Mouse (Mus musculus) CD4-positive, CD25-positive, alpha-beta regulatory T cell, adult 2 months (primary cell): ENCODE results near the gene Nrn1l.

Experiments used
- DNase-seq: peaks from one replicate; pipeline ENCODE4 v3.0.0-alpha.2; 2012; ENCODE audit warnings: low read depth, low spot score

Nrn1l gene

DNA sequence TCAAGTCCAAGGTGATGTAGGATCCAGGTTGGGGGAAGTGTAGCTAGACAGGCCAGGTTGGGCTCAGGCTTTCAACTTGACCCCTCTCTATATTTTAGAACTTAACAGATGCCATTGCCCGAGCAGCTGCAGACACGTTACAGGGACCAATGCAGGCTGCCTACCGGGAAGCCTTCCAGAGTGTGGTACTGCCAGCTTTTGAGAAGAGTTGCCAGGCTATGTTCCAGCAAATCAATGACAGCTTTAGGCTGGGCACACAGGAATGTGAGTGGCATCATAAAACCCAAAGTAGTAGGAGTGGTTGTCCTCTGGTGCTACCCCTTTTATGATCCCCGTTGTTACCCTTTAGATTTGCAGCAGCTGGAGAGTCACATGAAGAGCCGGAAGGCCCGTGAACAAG is 2.5 kb upstream of the Nrn1l start:
- no peak for DNase-seq

DNA sequence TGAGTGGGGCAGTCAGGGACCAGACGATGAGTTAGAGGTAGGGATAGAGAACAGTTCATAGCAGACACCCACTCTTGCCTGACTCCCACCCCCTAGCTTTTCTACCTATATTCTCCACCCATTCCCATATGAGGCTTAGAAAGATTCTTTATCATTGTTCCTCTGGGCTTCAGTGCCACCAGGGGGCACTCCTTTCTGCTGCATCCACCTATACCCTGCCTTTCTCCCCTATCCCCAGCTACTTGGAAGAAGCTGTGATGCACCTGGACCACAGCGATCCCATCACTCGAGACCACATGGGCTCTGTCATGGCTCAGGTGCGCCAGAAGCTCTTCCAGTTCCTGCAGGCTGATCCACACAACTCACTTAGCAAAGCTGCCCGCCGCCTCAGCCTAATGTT is 935 bp upstream of the Nrn1l start:
- DNase-seq, result peak; percentile 66

DNA sequence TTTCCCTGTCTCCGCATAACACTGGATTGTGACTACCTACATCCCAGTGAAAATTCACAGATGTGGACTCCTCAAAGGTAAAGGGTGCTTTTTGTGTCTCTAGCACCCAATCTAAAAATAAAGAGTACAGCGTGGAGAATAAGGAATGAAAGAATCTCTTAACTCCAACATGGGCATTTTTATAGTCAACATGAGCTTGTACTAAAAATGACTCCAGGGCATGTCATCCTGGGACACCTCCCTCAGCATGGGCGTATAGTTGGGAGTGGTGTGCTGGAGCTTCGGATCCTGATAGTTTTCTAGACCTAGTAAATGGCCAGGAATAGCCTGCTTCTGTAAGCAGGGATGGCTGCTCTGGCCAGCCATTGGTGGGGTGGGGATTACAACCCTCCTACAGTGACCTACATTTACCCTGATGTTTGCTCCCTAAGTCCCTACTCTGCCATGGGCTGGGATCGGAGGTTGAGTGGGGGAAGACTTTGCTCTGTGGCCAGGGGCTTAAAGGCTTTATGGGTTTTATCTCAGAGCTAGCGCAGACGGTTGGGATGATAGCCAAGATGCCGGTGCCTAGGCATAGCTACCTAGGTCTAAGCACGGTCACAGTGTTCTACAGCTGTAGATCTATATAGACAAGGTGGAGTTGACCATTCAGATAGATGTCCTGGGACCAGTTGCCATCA is 4.6 kb downstream of the Nrn1l start:
- DNase-seq, result no peak

DNA sequence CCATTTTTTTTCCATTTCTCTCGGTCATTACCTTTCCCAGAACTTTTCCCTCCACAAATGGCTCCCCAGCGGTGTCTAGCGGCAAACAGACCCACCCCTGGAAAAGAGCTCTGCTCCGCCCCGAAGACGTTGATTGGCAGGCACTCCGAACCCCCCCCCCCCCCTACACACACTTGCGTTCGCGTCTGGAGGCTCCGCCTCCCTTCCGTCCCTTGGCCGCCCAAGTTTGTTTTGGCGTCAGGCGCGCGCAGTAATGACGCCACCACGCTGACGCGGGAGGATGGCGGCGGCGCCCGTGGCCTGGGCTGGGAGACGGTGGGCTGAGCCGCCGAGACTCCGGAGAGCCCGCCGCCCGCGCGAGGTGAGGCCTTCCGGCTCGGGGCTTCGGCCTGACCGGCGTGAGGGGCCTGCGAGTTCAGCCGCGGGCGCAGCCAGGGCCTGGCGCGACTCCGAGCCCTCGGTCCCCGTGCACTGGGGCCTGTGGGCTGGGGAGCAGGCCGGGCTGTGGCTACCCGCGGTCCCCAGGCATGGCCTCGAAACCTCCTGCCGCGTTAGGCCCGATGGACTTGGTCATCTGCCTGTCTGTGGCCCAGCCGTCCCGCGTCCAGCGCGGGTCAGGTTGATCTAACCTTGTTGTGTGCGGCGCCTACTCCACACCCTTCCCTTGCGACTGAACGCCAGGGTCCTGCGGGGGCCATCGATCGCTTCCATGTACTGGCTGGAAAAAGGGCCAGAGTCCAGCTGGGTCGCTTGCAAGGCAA is 7.0 kb downstream of the Nrn1l start, which contains the start of gene Pskh1:
Gene Pskh1, plus strand, starts transcription at position 262 of the 761 bp plus-strand sequence.
- DNase-seq, result peak; percentile 97

DNA sequence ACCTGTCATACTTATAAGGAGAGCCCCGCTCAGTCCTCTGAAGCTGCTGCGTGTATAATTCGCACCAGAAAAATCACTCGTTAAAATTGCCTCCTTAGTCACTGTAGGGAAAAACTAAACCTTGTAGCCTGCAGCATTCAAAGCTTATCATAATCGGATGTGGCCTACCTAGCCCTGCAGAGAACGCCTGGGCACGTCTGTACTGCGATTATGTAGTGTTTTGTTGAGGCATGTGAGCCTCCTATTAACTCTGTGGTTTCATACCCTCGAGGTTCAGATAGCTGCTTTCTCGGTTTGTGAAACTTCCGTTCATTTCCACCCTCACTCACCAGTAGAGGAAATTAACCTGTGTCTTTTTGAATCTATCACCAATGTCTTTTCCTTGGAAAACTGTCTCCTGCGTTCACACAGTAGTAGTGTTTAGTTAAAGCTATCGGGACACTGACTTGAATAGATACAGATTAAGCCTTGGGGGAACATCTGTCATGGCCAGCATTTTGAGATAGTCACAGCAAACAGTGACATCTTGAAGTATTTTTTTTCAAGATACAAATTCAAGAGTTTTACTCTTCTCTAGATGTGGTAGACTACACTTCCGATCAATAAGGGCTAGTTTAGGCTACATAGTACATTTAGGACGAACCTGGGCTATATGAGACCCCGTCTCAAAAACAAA is 7.7 kb downstream of the Nrn1l start:
- DNase-seq, result peak; percentile 73

DNA sequence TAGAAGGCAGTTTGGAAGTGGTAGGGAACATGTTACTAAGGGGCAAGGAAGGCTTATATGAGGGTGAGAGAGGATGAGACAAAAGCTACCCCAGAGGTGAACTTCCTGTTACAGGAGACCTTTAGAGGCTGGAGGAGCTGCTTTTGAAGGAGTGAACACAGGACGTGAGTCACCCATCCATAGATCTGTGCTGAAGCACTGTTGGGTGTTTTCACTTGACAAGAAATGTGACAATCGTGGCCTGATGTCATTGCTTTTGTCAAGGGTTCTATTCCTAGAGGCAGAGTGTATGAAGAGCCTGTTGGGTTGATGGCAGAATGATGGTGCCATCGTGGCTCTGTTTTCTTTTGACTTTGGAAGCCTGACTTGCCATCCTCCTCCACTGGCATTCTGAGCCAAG is 26.0 kb downstream of the Nrn1l start:
- DNase-seq, result peak; percentile 52

DNA sequence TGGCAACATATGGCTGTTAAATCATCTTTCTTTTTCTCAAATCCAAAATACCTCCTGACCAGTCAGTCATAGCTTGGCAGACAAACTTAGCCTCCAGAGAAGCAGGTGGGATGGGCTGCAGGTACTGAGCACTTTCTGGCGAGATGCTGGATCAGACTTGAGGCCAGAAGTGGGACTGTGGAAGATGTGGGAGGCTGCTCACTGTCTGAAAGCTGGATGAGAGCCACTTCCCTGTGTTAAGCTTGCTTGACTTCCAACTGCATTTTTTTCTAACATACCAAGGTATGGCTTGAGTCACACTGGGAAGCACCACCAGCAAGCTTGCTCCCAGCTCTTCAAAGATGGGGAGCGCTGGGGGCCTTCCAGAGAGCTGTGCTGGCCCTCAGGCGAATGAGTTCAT is 31.8 kb downstream of the Nrn1l start:
- DNase-seq, result no peak

DNA sequence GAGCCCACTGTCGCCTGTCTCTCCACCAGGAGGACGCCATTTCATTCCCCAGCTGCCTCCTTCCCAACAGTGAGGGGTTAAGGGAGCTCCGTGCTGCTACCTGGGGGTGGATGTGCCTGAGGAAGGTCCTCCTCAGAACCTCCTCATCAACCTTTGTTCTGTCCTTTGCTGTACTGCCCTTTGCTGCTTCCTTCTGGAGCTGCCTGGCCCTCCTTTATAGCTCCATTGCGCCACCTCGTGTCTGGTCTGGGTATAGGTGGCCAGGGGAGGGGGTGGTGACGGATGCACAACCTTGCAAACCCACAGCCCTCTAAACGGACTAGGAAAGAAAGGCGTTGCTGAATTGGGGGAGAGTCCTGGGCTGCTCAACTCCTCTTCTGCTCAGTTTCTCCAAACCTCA is 37.2 kb downstream of the Nrn1l start:
- DNase-seq, result peak; percentile 89

DNA sequence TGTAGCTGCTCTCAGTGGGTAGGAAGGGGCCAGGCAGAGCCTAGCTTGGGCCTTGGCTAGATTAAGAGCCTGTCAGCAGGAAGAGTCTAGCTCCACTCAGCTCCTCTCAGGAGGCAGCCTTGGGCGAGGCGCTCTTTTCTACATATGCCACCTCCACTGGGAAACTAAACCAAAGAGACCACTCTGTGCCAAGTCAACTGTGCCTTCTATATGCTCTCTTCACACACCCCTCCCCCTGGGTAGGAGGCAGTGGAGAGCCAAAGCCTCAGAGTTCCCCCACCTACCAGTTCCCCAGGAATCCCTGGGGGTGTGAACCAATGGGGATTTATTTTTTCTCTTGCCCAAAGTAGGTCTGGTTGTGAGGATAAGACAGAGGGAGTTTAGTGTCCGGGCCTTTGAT is 37.9 kb downstream of the Nrn1l start:
- no peak for DNase-seq

DNA sequence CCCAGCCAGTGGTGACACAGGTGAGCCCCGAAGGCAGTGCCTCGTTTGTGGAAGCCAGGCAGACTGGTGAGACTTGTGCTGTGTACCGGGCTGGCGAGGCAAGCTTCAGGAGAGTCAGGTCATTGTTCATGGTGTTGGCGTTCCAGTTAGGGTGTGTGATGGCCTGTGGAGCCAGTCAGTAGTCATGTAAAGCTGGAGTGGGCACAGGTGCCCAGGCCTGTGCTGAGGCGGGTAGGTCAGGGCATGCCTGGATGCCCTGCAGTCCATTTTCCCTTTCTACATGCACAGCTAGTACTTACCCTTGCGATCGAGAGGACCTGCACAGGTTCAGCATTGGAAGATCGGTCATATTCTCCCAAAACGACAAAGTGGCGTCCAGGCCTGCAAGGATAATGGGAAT is 39.2 kb downstream of the Nrn1l start:
- no peak for DNase-seq

DNA sequence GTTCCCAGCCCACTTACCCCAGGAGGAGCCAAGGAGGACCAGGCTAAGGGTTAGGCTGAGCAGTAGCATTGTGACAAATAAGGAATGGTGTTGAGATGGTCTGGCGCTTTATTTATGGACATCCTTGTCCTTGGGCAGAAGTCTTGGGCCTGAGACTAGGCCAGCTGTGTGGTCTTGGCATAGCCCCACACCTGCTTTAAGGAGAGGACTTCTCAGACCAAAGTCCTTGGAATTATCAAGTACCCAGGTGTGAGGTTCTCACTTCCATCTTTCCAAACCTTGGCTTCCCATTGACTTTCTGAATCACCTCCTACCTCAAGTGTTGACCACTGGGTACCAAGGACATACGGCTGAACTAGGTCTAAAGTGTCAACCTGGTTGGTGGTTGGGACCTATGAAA is 40.4 kb downstream of the Nrn1l start, which contains the start of gene Ctrl:
Gene Ctrl, minus strand, starts transcription at position 101 of the 400 bp plus-strand sequence.
- DNase-seq, result no peak

DNA sequence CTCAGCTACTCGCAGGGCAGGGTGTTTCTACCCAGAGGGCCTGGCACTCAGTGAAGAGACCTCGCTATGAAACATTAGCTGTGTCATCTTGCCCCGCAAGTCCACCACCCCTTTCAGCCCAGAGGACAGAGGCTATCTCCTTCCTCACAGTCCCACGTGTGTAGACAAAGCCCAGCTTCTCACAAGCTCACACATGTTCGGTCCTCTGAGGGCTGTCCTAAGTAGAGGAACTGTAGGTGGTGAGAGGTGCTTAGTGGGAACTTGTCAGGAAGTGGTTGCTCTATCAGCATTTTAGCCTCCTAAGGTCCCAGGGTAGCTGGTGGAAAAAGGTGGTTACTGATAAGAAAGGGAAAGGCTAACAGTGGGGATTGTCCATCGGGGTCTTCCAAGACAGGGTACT is 41.7 kb downstream of the Nrn1l start:
- DNase-seq, result no peak

DNA sequence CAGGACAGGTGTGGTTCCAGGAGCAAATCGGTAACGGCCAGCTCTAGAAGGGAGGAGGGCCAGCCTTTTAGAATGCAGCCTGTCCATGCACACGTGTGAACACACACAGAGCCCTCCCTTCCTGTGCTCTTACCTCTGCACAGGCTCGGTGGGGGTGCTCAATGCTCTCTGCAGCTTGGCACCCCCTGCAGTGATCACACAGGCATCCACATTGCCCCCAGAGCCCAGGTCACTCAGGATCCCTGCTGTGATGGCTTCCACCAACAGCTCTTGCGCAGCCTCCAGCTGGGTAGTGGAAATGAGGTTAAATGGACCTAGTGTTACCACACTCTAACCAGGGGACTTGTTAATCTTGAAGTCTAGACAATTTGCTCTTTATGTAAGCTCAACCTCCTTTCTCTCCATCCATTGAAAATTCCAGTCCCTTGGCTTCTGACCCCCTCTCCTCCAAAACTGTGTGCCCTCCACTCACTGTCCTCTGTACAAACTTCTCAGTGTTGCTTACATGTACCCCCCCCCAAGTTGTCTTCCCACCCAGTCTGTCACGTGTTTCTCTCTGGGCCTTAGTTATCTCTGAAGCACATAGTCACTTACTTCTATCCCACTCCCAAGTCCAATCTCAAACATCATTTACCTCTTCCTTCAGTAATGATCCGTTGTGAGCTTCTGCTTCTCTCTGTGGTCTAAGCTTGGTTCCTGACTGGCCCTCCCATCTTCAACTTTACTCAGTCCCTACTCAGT is 42.7 kb downstream of the Nrn1l start:
- no peak for DNase-seq

DNA sequence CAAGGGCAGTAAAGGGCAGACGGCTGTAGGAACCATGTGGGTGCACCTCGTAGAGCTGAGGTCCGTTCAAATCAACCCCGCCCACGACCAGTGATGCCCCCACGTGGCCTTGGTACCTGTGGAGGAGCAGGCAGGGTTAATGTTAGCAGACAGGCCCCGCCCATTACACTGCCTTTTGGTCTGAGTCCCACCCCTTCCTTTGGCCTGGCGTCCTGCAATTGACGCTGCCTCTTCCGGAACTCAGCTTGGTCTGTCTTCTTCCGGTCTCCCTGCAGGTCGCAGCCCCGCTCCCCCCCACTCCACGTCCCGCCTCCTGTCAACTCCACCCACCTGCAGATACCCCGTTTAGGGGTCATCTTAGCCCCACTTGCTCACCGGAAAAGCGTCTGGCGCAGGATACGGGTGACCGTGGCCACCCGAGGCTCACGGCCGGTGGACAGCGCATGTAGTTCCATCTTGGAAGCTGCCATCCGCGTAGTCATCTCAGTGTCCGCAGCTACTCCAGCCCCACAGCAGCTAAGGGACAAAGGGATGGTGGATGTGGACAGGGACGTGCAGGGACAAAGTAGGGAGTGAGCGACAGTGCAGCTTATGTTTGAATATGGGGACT is 43.6 kb downstream of the Nrn1l start:
- peak; percentile 77 for DNase-seq

DNA sequence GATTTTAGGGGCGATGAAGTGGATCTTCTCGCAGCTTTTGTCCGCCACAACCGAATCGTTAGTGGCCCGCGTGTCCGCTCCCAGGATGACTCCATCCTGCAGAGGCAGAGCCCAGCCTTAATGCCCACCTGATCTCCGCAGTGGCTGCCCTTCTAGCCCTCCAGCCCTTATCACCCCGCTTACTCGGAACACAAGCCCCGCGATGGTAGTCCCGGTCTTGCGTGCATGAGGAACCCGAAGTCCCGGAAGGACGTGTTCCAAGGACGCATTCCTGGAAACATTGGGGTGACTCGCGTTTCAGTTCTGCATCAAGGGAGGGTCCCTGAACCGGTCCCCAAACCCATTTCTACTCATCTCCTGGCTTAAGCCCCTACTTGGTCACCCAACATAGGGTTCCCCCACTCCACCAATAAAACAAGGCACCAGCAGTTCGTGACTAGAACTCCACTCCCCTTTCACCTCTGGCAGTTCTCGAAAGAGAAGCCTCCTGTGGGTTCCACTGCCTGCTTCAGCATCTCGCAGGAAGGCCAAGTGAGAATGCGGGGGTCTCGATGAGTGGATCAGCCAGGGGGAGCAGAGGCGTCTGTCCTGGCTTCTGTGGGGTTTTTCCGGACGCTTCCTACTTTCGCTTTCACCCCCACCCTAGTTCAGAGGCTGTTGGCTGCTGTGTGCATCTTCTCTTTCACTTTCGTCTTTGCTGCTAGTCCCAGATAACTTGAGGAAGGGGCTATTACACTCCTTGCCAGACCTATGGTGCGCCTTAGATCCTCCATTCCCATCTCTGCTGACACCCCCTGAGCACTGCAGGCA is 44.3 kb downstream of the Nrn1l start:
- peak; percentile 76 for DNase-seq

DNA sequence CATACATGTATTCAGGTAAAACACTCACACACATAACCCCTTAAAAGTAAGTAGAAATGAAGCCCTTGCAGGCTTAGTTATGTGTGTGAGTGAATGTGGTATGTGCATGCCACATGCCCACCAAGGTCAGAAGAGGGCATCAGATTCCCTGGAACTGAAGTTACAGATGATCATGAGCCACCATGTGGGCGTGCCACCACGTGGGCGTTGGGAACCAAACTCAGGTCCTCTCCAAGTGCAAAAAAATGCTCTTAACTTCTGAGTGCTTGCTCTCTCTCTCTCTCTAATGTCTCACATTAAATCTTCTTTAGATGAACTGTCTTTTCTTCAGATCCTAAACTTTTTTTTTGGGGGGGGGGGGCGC is 44.9 kb downstream of the Nrn1l start, which contains the start of gene Psmb10:
Gene Psmb10, minus strand, starts transcription at position 139 of the 364 bp plus-strand sequence.
- DNase-seq, result peak; percentile 56

DNA sequence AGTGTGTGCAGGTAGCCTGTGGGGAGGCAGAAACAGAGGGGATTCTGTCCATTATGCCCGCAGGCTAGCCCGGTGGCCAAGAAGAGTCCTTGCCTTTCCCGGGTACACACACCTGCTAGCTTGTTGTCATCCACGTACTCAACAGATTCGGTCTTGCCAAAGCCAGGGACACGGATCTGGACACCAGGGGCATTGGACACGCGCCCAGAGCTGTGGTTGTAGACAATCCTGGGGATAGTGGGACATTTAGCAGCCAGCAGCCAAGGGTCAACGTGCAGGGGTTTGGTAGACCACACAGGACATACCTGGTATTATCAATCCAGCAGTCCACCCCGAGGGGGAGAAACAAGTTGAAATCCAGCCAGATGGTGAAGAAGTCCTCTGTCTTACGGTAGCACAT is 48.7 kb downstream of the Nrn1l start:
- no peak for DNase-seq

DNA sequence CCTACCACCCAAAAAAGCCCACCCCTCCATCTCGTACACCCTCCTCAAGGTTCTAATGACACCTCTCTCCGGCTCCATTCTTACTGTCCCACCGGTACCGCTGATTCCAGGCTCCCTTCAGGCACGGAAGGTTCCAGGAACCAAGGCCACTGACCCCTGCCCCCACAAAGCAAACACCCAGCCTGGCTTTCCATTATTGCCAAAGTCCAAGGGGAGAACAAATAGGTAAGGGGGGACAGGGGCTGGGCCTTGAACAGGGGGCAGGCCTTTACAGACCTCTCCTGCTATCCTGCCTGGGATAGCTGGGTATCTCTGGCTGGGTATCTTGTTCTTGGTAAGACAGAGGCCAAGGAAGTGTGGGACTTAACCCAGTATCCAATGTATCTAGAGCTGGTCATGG is 49.2 kb downstream of the Nrn1l start:
- DNase-seq, result no peak

DNA sequence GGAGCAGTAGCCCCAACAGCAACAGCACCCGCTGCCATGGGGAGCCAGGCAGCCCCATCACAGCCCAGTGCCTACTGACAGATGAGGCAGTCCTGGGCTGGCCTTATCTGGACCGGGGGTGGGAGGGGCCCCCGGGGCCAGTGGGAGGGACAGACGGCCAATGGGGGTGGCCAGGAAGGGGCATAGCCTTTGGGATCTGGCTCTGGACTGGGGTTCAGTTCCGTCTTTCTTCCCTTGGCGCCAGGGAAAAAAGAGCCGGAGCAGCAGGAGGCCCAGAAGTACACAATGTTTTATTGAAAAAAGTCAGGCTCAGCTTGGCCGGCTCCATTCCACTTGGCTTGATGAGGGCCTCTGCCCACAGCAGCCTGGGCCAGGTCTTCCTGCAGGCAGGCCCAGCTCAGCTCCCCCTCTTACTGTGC is 50.0 kb downstream of the Nrn1l start, which contains the start of gene Lcat:
Gene Lcat, minus strand, starts transcription at position 62 of the 419 bp plus-strand sequence.
- DNase-seq, result no peak
